Mouse (Mus musculus) lung, postnatal 36 days (tissue): ENCODE data around the gene C8b.

Source experiments
- DNase-seq: peaks from one replicate; pipeline ENCODE4 v3.0.0; 2022; ENCODE audit warnings: mixed read lengths

Gene C8b

DNA sequence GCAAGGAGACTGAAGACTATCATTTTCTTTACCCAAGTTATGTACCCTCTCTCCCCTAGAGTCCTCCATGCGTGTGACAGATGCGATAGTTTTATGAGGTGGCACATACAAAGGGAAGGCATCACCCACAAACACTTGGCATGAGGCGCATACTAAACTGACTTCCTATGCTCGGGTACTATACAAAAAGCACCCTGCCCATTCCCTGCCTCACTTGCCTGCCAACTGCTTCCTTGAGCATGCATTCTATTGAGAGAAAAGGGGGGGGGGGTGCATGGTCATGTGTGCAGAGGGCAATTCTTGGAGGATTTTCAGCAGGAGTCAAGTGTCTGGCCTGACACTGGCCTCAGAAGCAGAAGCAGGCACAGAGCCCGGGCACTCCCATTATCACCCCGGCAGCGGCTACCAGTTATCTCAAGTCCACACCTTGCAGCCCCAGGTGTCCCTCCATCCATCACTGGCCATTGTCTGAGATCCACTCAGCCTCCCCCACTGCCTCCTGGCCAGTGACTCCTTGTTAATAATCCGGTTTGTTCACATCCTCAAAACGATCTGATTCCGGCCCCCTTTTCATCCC lies 44.7 kb downstream of the C8b start:
- DNase-seq, result no peak

- no peak for DNase-seq
Observed at GRCm38 (mm10) chr4:104813617-104814016, 47.5 kb downstream of the C8b start.

DNA sequence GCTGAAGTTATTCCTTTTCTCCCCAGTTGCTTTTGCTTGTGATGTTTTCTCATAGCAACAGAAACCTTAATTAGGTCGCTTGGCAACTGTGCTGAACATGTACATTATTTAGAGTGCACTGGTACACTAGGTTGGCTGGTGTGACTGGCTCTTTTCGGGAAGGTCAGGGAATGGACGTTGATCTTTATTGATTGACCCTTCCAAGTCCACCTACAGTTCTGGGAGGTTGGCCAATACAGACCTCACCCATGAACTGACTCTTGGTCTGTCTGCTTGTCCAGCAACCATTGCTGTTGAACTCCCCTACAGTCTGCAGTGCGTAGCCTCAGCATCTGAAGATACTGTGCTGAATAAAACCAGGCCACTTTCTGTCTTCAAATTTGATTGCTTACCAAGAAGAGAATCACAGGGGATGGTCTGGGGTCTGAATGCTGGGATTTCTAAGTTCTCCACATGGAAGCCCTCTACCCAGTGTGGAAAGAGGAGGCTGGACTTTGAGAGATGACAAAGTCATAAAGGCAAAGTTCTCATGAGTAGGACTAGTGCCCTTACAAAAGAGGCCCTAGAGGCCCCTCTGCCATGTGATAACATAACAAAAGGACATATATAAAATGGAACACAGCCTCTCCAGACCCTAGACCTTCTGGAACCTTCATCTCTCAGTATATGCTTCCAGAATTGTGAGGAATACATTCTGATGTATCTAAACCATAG lies 50.6 kb downstream of the C8b start:
- no peak for DNase-seq

DNA sequence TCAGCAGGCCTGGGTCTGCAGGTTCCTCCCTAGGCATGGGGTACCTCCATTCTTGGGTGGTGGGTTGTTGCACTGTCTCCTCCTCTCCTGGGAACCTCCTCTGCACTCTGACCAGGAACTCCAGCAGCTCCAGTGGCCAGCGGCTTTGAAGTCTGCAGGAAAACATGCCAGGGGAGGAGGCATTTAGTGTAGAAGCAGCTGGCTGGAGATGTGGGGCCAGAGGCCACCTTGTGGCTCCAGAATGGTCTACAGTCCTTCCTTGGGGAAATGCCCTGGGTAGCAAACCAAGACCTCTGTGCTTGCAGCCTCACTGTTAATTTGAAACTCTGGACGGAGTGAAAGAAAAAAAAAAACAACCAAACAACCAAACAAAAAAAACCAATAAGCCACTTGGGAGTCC lies 51.4 kb downstream of the C8b start:
- DNase-seq, result no peak

GRCm38 (mm10) chr4:104818986-104819385 lies 52.9 kb downstream of the C8b start:
- DNase-seq, result no peak

DNA sequence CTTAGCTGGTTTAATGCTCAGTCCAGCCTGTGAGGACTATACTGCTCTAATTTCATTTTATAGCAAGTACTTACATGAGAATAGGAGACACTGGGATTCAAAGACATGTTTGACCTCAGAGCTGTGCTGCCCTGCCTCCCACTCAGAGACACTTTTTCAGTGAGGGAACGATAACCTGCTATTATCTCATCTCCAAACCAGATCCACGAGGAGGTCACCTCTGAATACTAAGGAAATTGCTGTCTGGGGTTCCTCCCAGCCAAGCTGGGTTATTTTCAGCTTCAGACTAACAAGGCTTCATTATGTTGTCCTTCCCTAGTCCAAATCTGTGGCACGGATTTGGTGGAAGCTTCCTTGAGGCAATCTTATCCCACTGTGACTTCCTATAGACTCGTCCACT lies 53.8 kb downstream of the C8b start:
- no peak for DNase-seq

DNA sequence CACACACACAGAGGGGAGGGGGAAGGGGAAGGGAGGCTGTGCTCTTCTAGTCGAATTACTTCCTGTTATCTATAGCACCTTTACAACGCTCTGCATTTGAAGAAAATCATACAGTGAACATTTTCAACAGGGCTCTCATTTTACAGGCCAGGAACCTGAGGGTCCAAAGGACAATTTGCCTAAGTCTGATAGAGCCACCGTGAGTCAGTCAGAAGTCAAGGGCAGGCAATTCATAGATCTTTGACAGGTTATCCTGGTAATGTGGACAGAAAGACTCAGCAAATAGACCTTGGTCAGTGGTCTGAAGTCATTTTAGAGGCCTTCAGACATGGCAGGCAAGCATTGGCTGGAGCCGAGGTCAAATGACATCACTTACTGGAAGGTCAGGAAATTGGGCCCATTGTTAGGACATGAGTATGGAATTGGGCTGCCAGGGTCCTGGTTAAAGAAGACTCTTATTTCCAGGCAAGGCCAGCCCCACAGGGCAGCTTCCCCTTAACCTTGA lies 57.5 kb downstream of the C8b start:
- no peak for DNase-seq

- no peak for DNase-seq
Observed at GRCm38 (mm10) chr4:104824381-104825077, 58.4 kb downstream of the C8b start.

GRCm38 (mm10) chr4:104828939-104829338 lies 62.8 kb downstream of the C8b start:
- DNase-seq, result no peak

DNA sequence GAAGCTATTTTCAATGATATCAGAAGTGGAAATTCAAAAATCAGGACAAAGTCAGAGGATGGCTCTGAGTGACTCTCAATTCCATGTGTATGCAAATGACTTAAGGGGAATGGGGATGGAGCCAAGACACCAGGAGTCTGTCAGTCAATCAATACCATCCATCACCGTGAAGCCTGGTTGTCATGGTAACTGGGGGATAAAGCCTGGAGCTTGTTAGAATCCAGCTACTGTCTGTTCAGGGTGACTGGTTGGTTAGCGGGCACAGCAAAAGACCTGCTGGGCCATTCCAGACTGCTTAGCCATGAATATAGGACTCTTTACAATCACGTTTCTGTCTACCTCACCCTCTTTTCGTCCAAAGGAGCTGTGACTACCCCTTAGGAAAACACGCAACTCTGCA lies 69.0 kb downstream of the C8b start:
- DNase-seq, result no peak

DNA sequence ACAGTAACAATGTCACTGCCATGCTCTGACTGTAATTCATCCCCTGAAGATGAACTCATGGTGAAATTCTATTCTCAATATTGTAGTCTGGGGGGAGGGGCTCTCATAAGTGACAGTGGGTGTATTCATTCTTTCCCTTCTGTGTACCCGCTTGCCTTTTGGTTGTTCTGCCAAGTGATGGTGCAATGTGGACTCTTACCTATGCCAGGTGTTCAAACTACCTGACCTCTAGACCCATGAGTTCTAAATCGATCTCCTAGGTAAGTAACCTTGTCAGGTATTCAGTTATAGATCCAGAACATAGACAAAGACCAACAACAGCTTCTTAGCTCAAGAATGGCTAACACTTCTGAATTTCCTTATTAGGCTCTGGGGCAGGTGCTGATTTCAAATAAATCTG lies 72.2 kb downstream of the C8b start:
- no peak for DNase-seq

- DNase-seq, result no peak
Observed at GRCm38 (mm10) chr4:104842204-104842603, 76.1 kb downstream of the C8b start.

DNA sequence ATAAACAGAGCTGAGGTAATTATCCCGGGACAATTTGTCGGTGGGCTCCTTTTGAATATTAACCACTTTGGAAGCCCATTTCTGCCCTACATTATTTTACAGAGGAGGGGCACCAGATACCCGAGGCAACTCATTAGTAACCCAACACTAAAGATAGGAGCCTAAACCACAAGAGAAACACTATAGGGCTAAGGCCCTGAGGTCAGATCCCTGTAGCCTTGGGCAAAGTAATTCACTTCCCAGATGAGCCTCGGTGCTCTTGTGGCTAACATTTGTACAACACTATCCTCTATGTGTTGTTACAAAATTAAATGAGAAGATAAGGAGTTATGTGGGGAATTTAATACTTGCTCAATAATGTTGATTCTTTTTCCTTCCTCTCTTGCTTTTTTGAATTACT lies 77.4 kb downstream of the C8b start:
- DNase-seq, result no peak
